Mouse (Mus musculus): ENCODE measurements at regions not wholly inside any gene's neighbourhood (a gene's known extent, or its start where the extent isn't known, plus 50 kb on each side); places are given as distances from the start of the nearest gene placed in this dataset.

DNA sequence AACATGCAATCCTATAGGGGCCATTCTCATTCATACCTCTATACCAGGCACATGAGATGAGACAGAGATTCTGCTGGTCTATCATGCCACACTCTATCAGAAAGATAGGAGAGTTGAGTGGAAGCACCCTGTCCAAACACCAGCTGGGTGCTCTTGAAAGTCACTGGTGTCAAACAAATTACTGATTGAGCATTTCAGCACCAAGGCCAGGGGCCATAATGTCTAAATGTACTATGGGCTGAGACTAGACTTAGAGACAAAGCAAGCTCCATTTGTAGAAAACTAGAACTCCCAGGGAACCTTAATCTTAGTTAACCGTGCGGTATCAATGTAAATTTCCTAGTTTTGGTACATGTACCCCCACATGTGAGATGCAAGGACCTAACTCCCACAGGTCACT lies 452.5 kb downstream of the Tcerg1l start:
- Histone ChIP-seq H3K36me3 (ENCODE audit: control insufficient read depth, insufficient read depth, low read length) (no peaks in the 10 kb centered on the region), H3K4me3 (ENCODE audit: control insufficient read depth in 1 of 2, insufficient read depth in 1 of 2, low read depth in 1 of 2, low read length in 2 of 2) (no peak overlapping the region), H3K4me1 (ENCODE audit: control insufficient read depth in 2 of 2, insufficient read depth in 2 of 2, low read length in 2 of 2) (no peaks in the 10 kb centered on the region), H3K27ac (replicated peaks in 1 of 2; ENCODE audit: control insufficient read depth in 1 of 2, insufficient read depth in 1 of 2, low read depth in 2 of 2, low read length in 2 of 2) (no peak overlapping the region), H3K9ac (ENCODE audit: low read length) (no peak overlapping the region), H3K9me3 (ENCODE audit: control insufficient read depth, low read length) (no peaks in the 10 kb centered on the region), H3K27me3 (ENCODE audit: control insufficient read depth, insufficient read depth, low read length) (no peaks in the 10 kb centered on the region), H3K4me2 (ENCODE audit: low read length) (no peak overlapping the region)
- no peak for ATAC-seq (ENCODE audit: insufficient number of reproducible peaks, insufficient read depth, low FRiP score, low read depth)
- WGBS, result 71% methylated on average over 2 of the region's 2 CpGs

DNA sequence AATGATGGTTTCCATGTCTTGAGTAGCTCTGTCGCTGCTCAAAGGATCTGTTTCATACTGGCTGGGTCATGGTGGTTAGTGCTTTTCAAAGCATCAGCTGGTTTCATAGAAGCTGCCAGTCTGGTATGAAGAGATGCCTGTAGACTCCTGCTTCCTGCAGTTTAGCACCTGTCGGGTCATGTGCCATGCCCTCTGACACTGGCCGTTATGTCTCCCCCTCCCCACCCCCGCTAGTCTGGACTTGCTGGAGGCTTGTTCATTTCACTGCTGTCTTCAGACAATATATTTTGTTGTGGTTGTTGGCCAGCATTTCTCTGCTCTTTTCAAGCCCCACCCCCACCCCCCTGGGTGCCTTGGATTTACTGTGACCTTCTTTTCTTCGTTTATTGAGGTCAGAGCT lies 450.1 kb downstream of the Tcerg1l start:
- WGBS, result 64% methylated on average over 5 of the region's 5 CpGs
- H3K36me3 ChIP-seq (ENCODE audit: control insufficient read depth, insufficient read depth, low read length), result no peaks in the 10 kb centered on the region
- H3K4me2 ChIP-seq (ENCODE audit: low read length), result no peak overlapping the region
- ATAC-seq (ENCODE audit: insufficient number of reproducible peaks, insufficient read depth, low FRiP score, low read depth), result no peak
- H3K9me3 ChIP-seq (ENCODE audit: control insufficient read depth, low read length), result no peaks in the 10 kb centered on the region
- H3K27me3 ChIP-seq (ENCODE audit: control insufficient read depth, insufficient read depth, low read length), result no peaks in the 10 kb centered on the region
- H3K4me1 ChIP-seq (ENCODE audit: control insufficient read depth in 2 of 2, insufficient read depth in 2 of 2, low read length in 2 of 2), result no peaks in the 10 kb centered on the region
- H3K9ac ChIP-seq (ENCODE audit: low read length), result no peak overlapping the region
- H3K27ac ChIP-seq (replicated peaks in 1 of 2; ENCODE audit: control insufficient read depth in 1 of 2, insufficient read depth in 1 of 2, low read depth in 2 of 2, low read length in 2 of 2), result no peak overlapping the region
- no peak overlapping the region for H3K4me3 ChIP-seq (ENCODE audit: control insufficient read depth in 1 of 2, insufficient read depth in 1 of 2, low read depth in 1 of 2, low read length in 2 of 2)

DNA sequence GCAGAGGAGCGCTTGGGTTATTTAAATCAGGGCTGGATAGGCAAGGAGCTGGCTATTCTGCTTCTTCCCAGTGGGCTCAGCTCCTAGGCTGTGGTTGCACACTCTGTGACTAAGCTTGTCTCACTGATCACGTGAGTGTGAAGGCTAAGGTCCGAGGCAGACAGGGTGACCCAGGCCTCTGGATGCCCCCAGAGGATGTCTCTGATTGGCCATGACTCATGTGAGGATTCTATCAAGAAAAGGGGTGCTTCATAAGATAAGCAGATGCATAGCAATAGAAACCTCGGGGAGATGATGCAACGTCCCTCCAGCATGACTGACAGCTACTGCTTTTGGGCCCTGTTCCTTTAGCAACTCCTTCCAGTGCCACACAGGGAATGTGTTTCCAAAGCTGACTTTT lies 440.2 kb downstream of the Tcerg1l start:
- Histone ChIP-seq H3K27me3 (ENCODE audit: control insufficient read depth, insufficient read depth, low read length) (no peaks in the 10 kb centered on the region), H3K4me1 (ENCODE audit: control insufficient read depth in 2 of 2, insufficient read depth in 2 of 2, low read length in 2 of 2) (no peaks in the 10 kb centered on the region), H3K9ac (ENCODE audit: low read length) (no peak overlapping the region), H3K4me2 (ENCODE audit: low read length) (no peak overlapping the region), H3K27ac (replicated peaks in 1 of 2; ENCODE audit: control insufficient read depth in 1 of 2, insufficient read depth in 1 of 2, low read depth in 2 of 2, low read length in 2 of 2) (no peak overlapping the region), H3K36me3 (ENCODE audit: control insufficient read depth, insufficient read depth, low read length) (no peaks in the 10 kb centered on the region), H3K9me3 (ENCODE audit: control insufficient read depth, low read length) (no peaks in the 10 kb centered on the region), H3K4me3 (ENCODE audit: control insufficient read depth in 1 of 2, insufficient read depth in 1 of 2, low read depth in 1 of 2, low read length in 2 of 2) (no peak overlapping the region)
- WGBS, result 48% methylated on average over 5 of the region's 5 CpGs
- ATAC-seq (ENCODE audit: insufficient number of reproducible peaks, insufficient read depth, low FRiP score, low read depth), result no peak

- H3K9me3 ChIP-seq (ENCODE audit: control insufficient read depth, low read length), result no peaks in the 10 kb centered on the region
- H3K4me3 ChIP-seq (ENCODE audit: control insufficient read depth in 1 of 2, insufficient read depth in 1 of 2, low read depth in 1 of 2, low read length in 2 of 2), result no peak overlapping the region
- no peaks in the 10 kb centered on the region for H3K4me1 ChIP-seq (ENCODE audit: control insufficient read depth in 2 of 2, insufficient read depth in 2 of 2, low read length in 2 of 2)
- 69% methylated on average over 5 of the region's 5 CpGs for WGBS
- H3K9ac ChIP-seq (ENCODE audit: low read length), result no peak overlapping the region
- H3K27ac ChIP-seq (replicated peaks in 1 of 2; ENCODE audit: control insufficient read depth in 1 of 2, insufficient read depth in 1 of 2, low read depth in 2 of 2, low read length in 2 of 2), result no peak overlapping the region
- no peak overlapping the region for H3K4me2 ChIP-seq (ENCODE audit: low read length)
- no peaks in the 10 kb centered on the region for H3K36me3 ChIP-seq (ENCODE audit: control insufficient read depth, insufficient read depth, low read length)
- no peaks in the 10 kb centered on the region for H3K27me3 ChIP-seq (ENCODE audit: control insufficient read depth, insufficient read depth, low read length)
- ATAC-seq (ENCODE audit: insufficient number of reproducible peaks, insufficient read depth, low FRiP score, low read depth), result no peak
Measured at GRCm38 (mm10) chr7:137957848-137958247, 439.7 kb downstream of the Tcerg1l start.

GRCm38 (mm10) chr7:137963470-137964095 lies 433.9 kb downstream of the Tcerg1l start:
- Histone ChIP-seq H3K4me2 (ENCODE audit: low read length) (no peak overlapping the region), H3K4me3 (ENCODE audit: control insufficient read depth in 1 of 2, insufficient read depth in 1 of 2, low read depth in 1 of 2, low read length in 2 of 2) (no peak overlapping the region), H3K27ac (replicated peaks in 1 of 2; ENCODE audit: control insufficient read depth in 1 of 2, insufficient read depth in 1 of 2, low read depth in 2 of 2, low read length in 2 of 2) (no peak overlapping the region), H3K9ac (ENCODE audit: low read length) (no peak overlapping the region), H3K4me1 (ENCODE audit: control insufficient read depth in 2 of 2, insufficient read depth in 2 of 2, low read length in 2 of 2) (no peaks in the 10 kb centered on the region), H3K9me3 (ENCODE audit: control insufficient read depth, low read length) (no peaks in the 10 kb centered on the region), H3K36me3 (ENCODE audit: control insufficient read depth, insufficient read depth, low read length) (no peaks in the 10 kb centered on the region), H3K27me3 (ENCODE audit: control insufficient read depth, insufficient read depth, low read length) (no peaks in the 10 kb centered on the region)
- ATAC-seq (ENCODE audit: insufficient number of reproducible peaks, insufficient read depth, low FRiP score, low read depth), result no peak
- WGBS, result 30% methylated on average over 3 of the region's 3 CpGs

- Histone ChIP-seq H3K27ac (replicated peaks in 1 of 2; ENCODE audit: control insufficient read depth in 1 of 2, insufficient read depth in 1 of 2, low read depth in 2 of 2, low read length in 2 of 2) (no peak overlapping the region), H3K4me2 (ENCODE audit: low read length) (no peak overlapping the region), H3K36me3 (ENCODE audit: control insufficient read depth, insufficient read depth, low read length) (no peaks in the 10 kb centered on the region), H3K9ac (ENCODE audit: low read length) (no peak overlapping the region), H3K4me1 (ENCODE audit: control insufficient read depth in 2 of 2, insufficient read depth in 2 of 2, low read length in 2 of 2) (no peaks in the 10 kb centered on the region), H3K4me3 (ENCODE audit: control insufficient read depth in 1 of 2, insufficient read depth in 1 of 2, low read depth in 1 of 2, low read length in 2 of 2) (no peak overlapping the region), H3K27me3 (ENCODE audit: control insufficient read depth, insufficient read depth, low read length) (no peaks in the 10 kb centered on the region), H3K9me3 (ENCODE audit: control insufficient read depth, low read length) (no peaks in the 10 kb centered on the region)
- no peak for ATAC-seq (ENCODE audit: insufficient number of reproducible peaks, insufficient read depth, low FRiP score, low read depth)
- WGBS, result 88% methylated on average over 5 of the region's 5 CpGs
Measured at GRCm38 (mm10) chr7:137974705-137975104, 422.8 kb downstream of the Tcerg1l start.

DNA sequence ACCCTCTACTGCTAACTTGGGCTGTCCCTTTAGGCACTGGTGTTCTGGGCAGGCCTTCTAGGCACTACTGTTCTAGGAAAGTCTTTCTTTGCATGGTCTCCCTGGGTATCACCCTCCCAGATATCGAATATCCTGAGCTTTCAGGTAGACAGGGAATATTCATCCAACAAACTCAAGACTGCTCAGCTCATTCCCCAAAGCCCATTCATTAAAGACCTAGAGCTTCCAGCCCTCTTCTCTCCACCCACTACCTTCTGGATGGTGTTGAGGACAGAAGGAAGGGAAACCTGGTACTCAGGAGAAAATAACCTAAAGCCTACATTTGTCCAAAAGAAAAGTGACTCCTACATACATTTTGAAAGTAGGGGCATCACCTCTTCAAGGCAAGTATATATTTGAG lies 420.0 kb downstream of the Tcerg1l start:
- Histone ChIP-seq H3K4me3 (ENCODE audit: control insufficient read depth in 1 of 2, insufficient read depth in 1 of 2, low read depth in 1 of 2, low read length in 2 of 2) (no peak overlapping the region), H3K4me1 (ENCODE audit: control insufficient read depth in 2 of 2, insufficient read depth in 2 of 2, low read length in 2 of 2) (no peaks in the 10 kb centered on the region), H3K9me3 (ENCODE audit: control insufficient read depth, low read length) (no peaks in the 10 kb centered on the region), H3K9ac (ENCODE audit: low read length) (no peak overlapping the region), H3K36me3 (ENCODE audit: control insufficient read depth, insufficient read depth, low read length) (no peaks in the 10 kb centered on the region), H3K4me2 (ENCODE audit: low read length) (no peak overlapping the region), H3K27ac (replicated peaks in 1 of 2; ENCODE audit: control insufficient read depth in 1 of 2, insufficient read depth in 1 of 2, low read depth in 2 of 2, low read length in 2 of 2) (no peak overlapping the region), H3K27me3 (ENCODE audit: control insufficient read depth, insufficient read depth, low read length) (no peaks in the 10 kb centered on the region)
- no peak for ATAC-seq (ENCODE audit: insufficient number of reproducible peaks, insufficient read depth, low FRiP score, low read depth)
- 58% methylated on average over 1 of the region's 1 CpGs for WGBS

GRCm38 (mm10) chr7:137979361-137979760 lies 418.2 kb downstream of the Tcerg1l start:
- Histone ChIP-seq H3K4me2 (ENCODE audit: low read length) (no peak overlapping the region), H3K9ac (ENCODE audit: low read length) (no peak overlapping the region), H3K4me1 (ENCODE audit: control insufficient read depth in 2 of 2, insufficient read depth in 2 of 2, low read length in 2 of 2) (no peaks in the 10 kb centered on the region), H3K9me3 (ENCODE audit: control insufficient read depth, low read length) (no peaks in the 10 kb centered on the region), H3K36me3 (ENCODE audit: control insufficient read depth, insufficient read depth, low read length) (no peaks in the 10 kb centered on the region), H3K27me3 (ENCODE audit: control insufficient read depth, insufficient read depth, low read length) (no peaks in the 10 kb centered on the region), H3K27ac (replicated peaks in 1 of 2; ENCODE audit: control insufficient read depth in 1 of 2, insufficient read depth in 1 of 2, low read depth in 2 of 2, low read length in 2 of 2) (no peak overlapping the region), H3K4me3 (ENCODE audit: control insufficient read depth in 1 of 2, insufficient read depth in 1 of 2, low read depth in 1 of 2, low read length in 2 of 2) (no peak overlapping the region)
- 79% methylated on average over 4 of the region's 4 CpGs for WGBS
- no peak for ATAC-seq (ENCODE audit: insufficient number of reproducible peaks, insufficient read depth, low FRiP score, low read depth)

Data from heart, embryonic 14.5 days (tissue).